Mouse (Mus musculus): ENCODE data around the gene Fancl. TPM values are rescaled to one million over a fixed set of nuclear protein-coding genes. Genes with fewer than 3 reads are reported as not detected.

Fancl gene
- polyA plus RNA-seq, 1 experiment from 2014 or later, result 31.5 TPM

Other genes with a start within 250 kb of the Fancl start
- gene 5730522E02Rik, start 175.4 kb upstream of the Fancl start, polyA plus RNA-seq (2015; fragmentation: Nextera tagmentation; extraction: Ambion mirVana), result 1.6 and 1.7 TPM in 2 replicates
- not detected in 2 replicates for gene Gm6899, start 207.1 kb downstream of the Fancl start, polyA plus RNA-seq (2015; fragmentation: Nextera tagmentation; extraction: Ambion mirVana)
- 19.5 and 20.7 TPM in 2 replicates for gene Vrk2, start 207.9 kb downstream of the Fancl start, polyA plus RNA-seq (2015; fragmentation: Nextera tagmentation; extraction: Ambion mirVana)

Data from lung, embryonic 16.5 days (tissue).